Mouse (Mus musculus) heart, postnatal 0 days (tissue): ENCODE measurements around the gene Cdc14b. TPM values are rescaled to one million over a fixed set of nuclear protein-coding genes. Genes with fewer than 3 reads are reported as not detected.
A peak's percentile ranks its signal among the peaks of the same experiment; 100 is the strongest.

ENCODE experiments used
- ATAC-seq: fragments of 200-750 bp; cut with Nextera tagmentation; 2 replicates; pipeline ENCODE4 v1.8.0; 2017; ENCODE audit warnings: low read depth, moderate number of reproducible peaks, moderate library complexity; ENCODE audit not compliant: insufficient read depth
- DNase-seq: peaks from one replicate; pipeline ENCODE4 v3.0.0-alpha.2; 2016; ENCODE audit warnings: low spot score
- H3K27ac ChIP-seq: fragments of 300-500 bp; sonication (generic); 2 replicates; pipeline ENCODE4 v1.5.1; 2014; ENCODE audit warnings: low read depth, mild to moderate bottlenecking
- H3K27me3 ChIP-seq: fragments of 300-500 bp; sonication (generic); 2 replicates; pipeline ENCODE4 v1.6.1; 2014; ENCODE audit warnings: low read length, mixed read lengths; ENCODE audit not compliant: control insufficient read depth, insufficient read depth
- H3K36me3 ChIP-seq: fragments of 300-500 bp; sonication (generic); replicated peaks from 2 replicates; pipeline ENCODE4 v1.6.1; 2014; ENCODE audit warnings: low read length, mixed read lengths; ENCODE audit not compliant: control insufficient read depth, insufficient read depth
- H3K4me1 ChIP-seq: fragments of 300-500 bp; sonication (generic); 2 replicates; pipeline ENCODE4 v1.6.1; 2014; ENCODE audit warnings: antibody characterized with exemption; ENCODE audit not compliant: control insufficient read depth, insufficient read depth
- H3K4me2 ChIP-seq: fragments of 300-500 bp; sonication (generic); 2 replicates; pipeline ENCODE4 v1.6.1; 2014; ENCODE audit warnings: low read depth, mild to moderate bottlenecking, low read length, moderate library complexity
- H3K4me3 ChIP-seq: fragments of 300-500 bp; sonication (generic); 2 replicates; pipeline ENCODE4 v1.5.1; 2014; ENCODE audit warnings: low read depth, low read length
- H3K9ac ChIP-seq: fragments of 300-500 bp; sonication (generic); replicated peaks from 2 replicates; pipeline ENCODE4 v1.6.1; 2014; ENCODE audit warnings: low read depth, low read length, mixed read lengths
- H3K9me3 ChIP-seq: fragments of 300-500 bp; sonication (generic); replicated peaks from 2 replicates; pipeline ENCODE4 v1.6.1; 2016; ENCODE audit warnings: low read length; ENCODE audit not compliant: control insufficient read depth
- CTCF ChIP-seq: IDR thresholded peaks from 2 replicates; pipeline ENCODE4 v1.5.1; 2016; ENCODE audit warnings: antibody characterized with exemption, control low read depth, low read depth
- EP300 ChIP-seq: IDR thresholded peaks from 2 replicates; pipeline ENCODE4 v1.6.1; 2016; ENCODE audit warnings: antibody characterized with exemption, low read depth
- WGBS: fragments of 180-500 bp; shearing (Covaris S2); extraction: QIAGEN DNeasy Blood & Tissue Kit; methylation state at CpG from one replicate; pipeline ENCODE4 v1.1.7; 2014; 5-methylcytosine and 5-hydroxymethylcytosine counted together
- polyA plus RNA-seq: library from polyadenylated mRNA; unstranded; fragments of >200 nt; fragmentation: Nextera tagmentation; extraction: Ambion mirVana; gene quantifications from 2 replicates; pipeline ENCODE4 v1.2.1, GENCODE M21; 2015
- total RNA-seq: library from RNA; depleted of rRNA; stranded (reverse); fragments of >200 nt; gene quantifications from 2 replicates; pipeline ENCODE4 v1.2.3, GENCODE M21; 2014; ENCODE audit warnings: low replicate concordance

Cdc14b gene
- total and polyA plus RNA-seq, 2 experiments from 2014 or later, result 5.6 to 7.6 TPM

- H3K4me3 ChIP-seq, result no peak overlapping the region
- no peak for DNase-seq
- H3K9me3 ChIP-seq, result no peaks in the 10 kb centered on the region
- H3K4me1 ChIP-seq, result no peaks in the 10 kb centered on the region
- 40% methylated on average over 5 of the region's 5 CpGs for WGBS
- ATAC-seq, result no peak
- no peak overlapping the region for H3K9ac ChIP-seq
- no peak for TF ChIP-seq CTCF
- TF ChIP-seq EP300, result no peak
- no peak overlapping the region for H3K27ac ChIP-seq
- no peaks in the 10 kb centered on the region for H3K27me3 ChIP-seq
- no peak overlapping the region for H3K4me2 ChIP-seq
- no peaks in the 10 kb centered on the region for H3K36me3 ChIP-seq
These were observed 22.9 kb downstream of the Cdc14b start for GRCm38 (mm10) chr13:64252147-64252546.

GRCm38 (mm10) chr13:64250363-64250762 is 24.7 kb downstream of the Cdc14b start:
- no peak for ATAC-seq
- H3K27ac ChIP-seq, result no peak overlapping the region
- no peaks in the 10 kb centered on the region for H3K9me3 ChIP-seq
- H3K9ac ChIP-seq, result no peak overlapping the region
- no peak for DNase-seq
- H3K36me3 ChIP-seq, result no peaks in the 10 kb centered on the region
- no peaks in the 10 kb centered on the region for H3K27me3 ChIP-seq
- no peak overlapping the region for H3K4me3 ChIP-seq
- H3K4me1 ChIP-seq, result no peaks in the 10 kb centered on the region
- no peak overlapping the region for H3K4me2 ChIP-seq
- WGBS, result 17% methylated on average over 1 of the region's 1 CpGs
- TF ChIP-seq CTCF (peak; percentile 42), EP300 (no peak)

GRCm38 (mm10) chr13:64248775-64249524 is 26.1 kb downstream of the Cdc14b start:
- no peak for TF ChIP-seq EP300
- peak; percentile 93 for TF ChIP-seq CTCF
- H3K4me1 ChIP-seq, result no peaks in the 10 kb centered on the region
- DNase-seq (peak; percentile 73), ATAC-seq (peak; percentile 88)
- 5% methylated on average over 22 of the region's 22 CpGs for WGBS
- no peaks in the 10 kb centered on the region for H3K27me3 ChIP-seq
- peak overlapping the region; percentile 75 for H3K27ac ChIP-seq
- H3K9ac ChIP-seq, result peak overlapping the region; percentile 70
- peak overlapping the region; percentile 90 for H3K4me2 ChIP-seq
- no peaks in the 10 kb centered on the region for H3K36me3 ChIP-seq
- H3K4me3 ChIP-seq, result peak overlapping the region; percentile 72
- no peaks in the 10 kb centered on the region for H3K9me3 ChIP-seq

- Histone ChIP-seq H3K4me1 (no peaks in the 10 kb centered on the region), H3K9ac (peak overlapping the region; percentile 70), H3K27me3 (no peaks in the 10 kb centered on the region), H3K4me3 (peak overlapping the region; percentile 72), H3K4me2 (peak overlapping the region; percentile 90), H3K27ac (peak overlapping the region; percentile 75), H3K36me3 (0 out of 2 replicates have a peak, but pooled peaks cover 2% of the 10 kb centered on the region), H3K9me3 (no peaks in the 10 kb centered on the region)
- no peak for TF ChIP-seq CTCF
- no peak for TF ChIP-seq EP300
- DNase-seq, result peak; percentile 68
- WGBS, result under 1% methylated on average over 24 of the region's 24 CpGs
- ATAC-seq, result peak; percentile 94
These were observed 26.8 kb downstream of the Cdc14b start for GRCm38 (mm10) chr13:64248161-64248774.

- no peaks in the 10 kb centered on the region for H3K27me3 ChIP-seq
- no peak overlapping the region for H3K27ac ChIP-seq
- no peak overlapping the region for H3K4me2 ChIP-seq
- ATAC-seq (no peak), DNase-seq (no peak)
- 0 out of 2 replicates have a peak, but pooled peaks cover 4% of the 10 kb centered on the region for H3K36me3 ChIP-seq
- WGBS, result 78% methylated on average over 12 of the region's 12 CpGs
- no peaks in the 10 kb centered on the region for H3K9me3 ChIP-seq
- H3K4me3 ChIP-seq, result no peak overlapping the region
- TF ChIP-seq CTCF, result no peak
- no peak for TF ChIP-seq EP300
- no peaks in the 10 kb centered on the region for H3K4me1 ChIP-seq
- no peak overlapping the region for H3K9ac ChIP-seq
These were observed 29.0 kb downstream of the Cdc14b start for GRCm38 (mm10) chr13:64246106-64246505.
